Mouse (Mus musculus) megakaryocyte progenitor cell, adult 5-6 weeks (primary cell): ENCODE measurements around the gene Nceh1. TPM values are rescaled to one million over a fixed set of nuclear protein-coding genes. Genes with fewer than 3 reads are reported as not detected.
A peak's percentile ranks its signal among the peaks of the same experiment; 100 is the strongest.
"Not testable (repeated sequence)": the region's sequence is repeated elsewhere in the genome, so short reads cannot be mapped to it uniquely, and the experiment has no call there.

Experiments used
- ATAC-seq: replicated peaks from 2 replicates; pipeline ENCODE4 v1.8.0; 2016; ENCODE audit warnings: mild to moderate bottlenecking, moderate TSS enrichment, inconsistent platforms; ENCODE audit not compliant: poor library complexity
- total RNA-seq, 2 experiments: library from RNA; stranded (forward) in 1 of 2; stranded (reverse) in 1 of 2; fragments of 157-497, 149-512 nt in 1 of 2; fragments of 200-1000 nt in 1 of 2; gene quantifications; 2 replicates each; pipeline versions ENCODE4 v1.2.3 to v1.2.4; 2015 to 2017

Gene Nceh1
- total RNA-seq, 2 experiments from 2014 or later: 16.8 to 17.6 TPM

- ATAC-seq: not testable (repeated sequence)
Measured at GRCm38 (mm10) chr3:27279286-27279925, 96.6 kb downstream of the Nceh1 start.

GRCm38 (mm10) chr3:27280280-27280749 is 97.5 kb downstream of the Nceh1 start:
- peak; percentile 33 for ATAC-seq

GRCm38 (mm10) chr3:27283071-27283713 is 100.4 kb downstream of the Nceh1 start:
- peak; percentile 40 for ATAC-seq

GRCm38 (mm10) chr3:27283796-27284195 is 101.0 kb downstream of the Nceh1 start:
- ATAC-seq: no peak

- no peak for ATAC-seq
Measured at GRCm38 (mm10) chr3:27284227-27284626, 101.5 kb downstream of the Nceh1 start.

GRCm38 (mm10) chr3:27285072-27285471 is 102.3 kb downstream of the Nceh1 start:
- 0 out of 2 replicates have a peak, but pooled peaks have one; percentile 15 for ATAC-seq

GRCm38 (mm10) chr3:27288301-27288700 is 105.5 kb downstream of the Nceh1 start:
- no peak for ATAC-seq

GRCm38 (mm10) chr3:27288909-27289308 is 106.1 kb downstream of the Nceh1 start:
- ATAC-seq: no peak

GRCm38 (mm10) chr3:27290285-27290684 is 107.5 kb downstream of the Nceh1 start:
- no peak for ATAC-seq

GRCm38 (mm10) chr3:27290945-27291344 is 108.2 kb downstream of the Nceh1 start:
- peak; percentile 90 for ATAC-seq

GRCm38 (mm10) chr3:27291411-27291810 is 108.6 kb downstream of the Nceh1 start:
- ATAC-seq: peak; percentile 93

- no peak for ATAC-seq
Measured at GRCm38 (mm10) chr3:27293645-27294385, 111.0 kb downstream of the Nceh1 start.

GRCm38 (mm10) chr3:27300451-27300850 is 117.7 kb downstream of the Nceh1 start:
- no peak for ATAC-seq

GRCm38 (mm10) chr3:27302339-27303022 is 119.7 kb downstream of the Nceh1 start:
- ATAC-seq: peak; percentile 76

- ATAC-seq: no peak
Measured at GRCm38 (mm10) chr3:27306815-27307214, 124.0 kb downstream of the Nceh1 start.

GRCm38 (mm10) chr3:27310973-27311372 is 128.2 kb downstream of the Nceh1 start:
- no peak for ATAC-seq

- peak; percentile 61 for ATAC-seq
Measured at GRCm38 (mm10) chr3:27311475-27311874, 128.7 kb downstream of the Nceh1 start.

GRCm38 (mm10) chr3:27314506-27315164 is 131.9 kb downstream of the Nceh1 start:
- peak; percentile 25; the same call in 1 of the 2 replicates for ATAC-seq

- ATAC-seq: peak; percentile 81
Measured at GRCm38 (mm10) chr3:27316559-27317287, 134.0 kb downstream of the Nceh1 start, which contains the start of gene Tnfsf10. Gene Tnfsf10 (plus strand): TSS chr3:27317028.
